ENCODE assay signal across 25 mouse cellular contexts in genomic region chr1:62213285-62213684, GRCm38 (mm10).
"Had no signal": no experiment of that assay in that cellular context is flagged by ENCODE, and none has a peak within 500 bp of the region (broad histone marks: within the 10 kb centered on the region; RNA-seq: fewer than 3 reads in every experiment).

No protein-coding gene starts in this region.

- H3K4me3 ChIP-seq: gastrocnemius, adult 2 months; heart, adult 2 months; heart, embryonic 13.5 days; heart, embryonic 15.5 days; hindbrain, embryonic 13.5 days; hindbrain, embryonic 15.5 days; limb, embryonic 13.5 days; limb, embryonic 15.5 days; liver, embryonic 12.5 days had no signal

- H3K27me3 ChIP-seq: heart, embryonic 13.5 days; heart, embryonic 15.5 days; hindbrain, embryonic 13.5 days; hindbrain, embryonic 15.5 days; limb, embryonic 13.5 days; limb, embryonic 15.5 days; liver, embryonic 12.5 days had no signal

- ATAC-seq: hindbrain, postnatal 0 days; intestine, embryonic 16.5 days; liver, embryonic 12.5 days had no signal

- H3K9me3 ChIP-seq: heart, embryonic 13.5 days; heart, embryonic 15.5 days; hindbrain, embryonic 13.5 days; hindbrain, embryonic 15.5 days; limb, embryonic 13.5 days; limb, embryonic 15.5 days; liver, embryonic 12.5 days had no signal

- H3K4me2 ChIP-seq: heart, embryonic 11.5 days; heart, embryonic 13.5 days; heart, embryonic 15.5 days; hindbrain, embryonic 13.5 days; hindbrain, embryonic 15.5 days; limb, embryonic 13.5 days; limb, embryonic 15.5 days; liver, embryonic 12.5 days had no signal

- DNase-seq: gastrocnemius, adult 2 months; gastrocnemius, postnatal 10 days; gastrocnemius, postnatal 25 days; heart, adult 11 months; heart, adult 2 months; heart, postnatal 14 days; heart, postnatal 36 days; kidney, adult 11 months; kidney, adult 2 months; kidney, postnatal 14 days; kidney, postnatal 36 days; layer of hippocampus, adult 9-11 months; layer of hippocampus, postnatal 36 days; left cerebral cortex, postnatal 4 days had no signal

- H3K4me1 ChIP-seq: heart, embryonic 15.5 days; limb, embryonic 13.5 days; limb, embryonic 15.5 days; liver, embryonic 12.5 days had no signal

- H3K36me3 ChIP-seq: heart, embryonic 15.5 days; hindbrain, embryonic 13.5 days; hindbrain, embryonic 15.5 days; limb, embryonic 15.5 days; liver, embryonic 12.5 days had no signal

- H3K9ac ChIP-seq: heart, embryonic 13.5 days; heart, embryonic 15.5 days; hindbrain, embryonic 13.5 days; hindbrain, embryonic 15.5 days; limb, embryonic 13.5 days; limb, embryonic 15.5 days; liver, embryonic 12.5 days had no signal

- H3K27ac ChIP-seq: gastrocnemius, adult 2 months; heart, adult 2 months; heart, embryonic 13.5 days; heart, embryonic 15.5 days; hindbrain, embryonic 15.5 days; hindbrain, postnatal 0 days; kidney, postnatal 0 days; limb, embryonic 13.5 days; limb, embryonic 15.5 days; liver, embryonic 12.5 days had no signal
